Mouse (Mus musculus): ENCODE data around the gene Ssrp1.
A peak's percentile ranks its signal among the peaks of the same experiment; 100 is the strongest.

Gene Ssrp1

GRCm38 (mm10) chr2:85037047-85038026 is at the start of gene Ssrp1, which contains the start of gene P2rx3:
Ssrp1 (plus strand) TSS chr2:85037234.
P2rx3 (minus strand) TSS chr2:85037462.
- peak; percentile 62 to 94 for DNase-seq (ENCODE audit: low spot score in 2 of 2)

- no peak for DNase-seq (ENCODE audit: low spot score in 2 of 2)
Observed at GRCm38 (mm10) chr2:84987930-84988329, 49.1 kb upstream of the Ssrp1 start, which contains the start of gene Prg3. Prg3 (plus strand) TSS chr2:84988215.

- no peak for DNase-seq (ENCODE audit: low spot score in 2 of 2)
Observed at GRCm38 (mm10) chr2:84996376-84996775, 40.7 kb upstream of the Ssrp1 start.

- no peak for DNase-seq (ENCODE audit: low spot score in 2 of 2)
Observed at GRCm38 (mm10) chr2:84999486-85000181, 37.4 kb upstream of the Ssrp1 start.

- no peak for DNase-seq (ENCODE audit: low spot score in 2 of 2)
Observed at GRCm38 (mm10) chr2:85001497-85001896, 35.5 kb upstream of the Ssrp1 start.

GRCm38 (mm10) chr2:85002575-85002974 is 34.5 kb upstream of the Ssrp1 start:
- DNase-seq (ENCODE audit: low spot score in 2 of 2): no peak

- peak; percentile 26 to 73 for DNase-seq (ENCODE audit: low spot score in 2 of 2)
Observed at GRCm38 (mm10) chr2:85004341-85004740, 32.7 kb upstream of the Ssrp1 start.

GRCm38 (mm10) chr2:85006600-85006999 is 30.4 kb upstream of the Ssrp1 start:
- no peak for DNase-seq (ENCODE audit: low spot score in 2 of 2)

- DNase-seq (ENCODE audit: low spot score in 2 of 2): no peak
Observed at GRCm38 (mm10) chr2:85007729-85008128, 29.3 kb upstream of the Ssrp1 start.

GRCm38 (mm10) chr2:85009212-85009611 is 27.8 kb upstream of the Ssrp1 start:
- DNase-seq (ENCODE audit: low spot score in 2 of 2): no peak

GRCm38 (mm10) chr2:85011906-85012604 is 25.0 kb upstream of the Ssrp1 start:
- DNase-seq (ENCODE audit: low spot score in 2 of 2): no peak

- DNase-seq (ENCODE audit: low spot score in 2 of 2): no peak
Observed at GRCm38 (mm10) chr2:85012679-85013078, 24.4 kb upstream of the Ssrp1 start.

- DNase-seq (ENCODE audit: low spot score in 2 of 2): no peak
Observed at GRCm38 (mm10) chr2:85013826-85014587, 23.0 kb upstream of the Ssrp1 start.

- DNase-seq (ENCODE audit: low spot score in 2 of 2): no peak
Observed at GRCm38 (mm10) chr2:85014588-85014982, 22.4 kb upstream of the Ssrp1 start.

GRCm38 (mm10) chr2:85022043-85022442 is 15.0 kb upstream of the Ssrp1 start:
- no peak for DNase-seq (ENCODE audit: low spot score in 2 of 2)

GRCm38 (mm10) chr2:85026178-85026577 is 10.9 kb upstream of the Ssrp1 start:
- DNase-seq (ENCODE audit: low spot score in 2 of 2): no peak

- no peak for DNase-seq (ENCODE audit: low spot score in 2 of 2)
Observed at GRCm38 (mm10) chr2:85027281-85027680, 9.8 kb upstream of the Ssrp1 start.

- DNase-seq (ENCODE audit: low spot score in 2 of 2): no peak
Observed at GRCm38 (mm10) chr2:85029897-85030296, 7.1 kb upstream of the Ssrp1 start.

GRCm38 (mm10) chr2:85030989-85031388 is 6.0 kb upstream of the Ssrp1 start:
- DNase-seq (ENCODE audit: low spot score in 2 of 2): no peak

- no peak for DNase-seq (ENCODE audit: low spot score in 2 of 2)
Observed at GRCm38 (mm10) chr2:85033121-85033520, 3.9 kb upstream of the Ssrp1 start.

- DNase-seq (ENCODE audit: low spot score in 2 of 2): no peak
Observed at GRCm38 (mm10) chr2:85034169-85034568, 2.9 kb upstream of the Ssrp1 start.

Data from left cerebral cortex, adult 9 months (tissue).